In genomic region chr13:56752474-56753191, GRCm38 (mm10) we compare ENCODE assay signal across 8 mouse cellular contexts. TPM values are rescaled to one million over a fixed set of nuclear protein-coding genes. Genes with fewer than 3 reads are reported as not detected.
DNase-seq lines count a peak whose midpoint lies in the region; ATAC-seq and TF ChIP-seq lines count a peak whose summit lies in the region.

No protein-coding gene starts in this region.

- peak overlapping the region; percentile 41 for H3K4me3 ChIP-seq in lung, postnatal 0 days (ENCODE audit: low read depth, low read length)
- H3K4me3 ChIP-seq in embryonic facial prominence, embryonic 14.5 days (ENCODE audit: low read depth, low read length): peak overlapping the region; percentile 52
- H3K4me3 ChIP-seq in intestine, postnatal 0 days (ENCODE audit: low read depth, low read length): peak overlapping the region; percentile 41
- H3K4me3 ChIP-seq in neural tube, embryonic 13.5 days: peak overlapping the region; percentile 45

- H3K9me3 ChIP-seq in lung, postnatal 0 days (ENCODE audit: low read length): no peaks in the 10 kb centered on the region
- no peaks in the 10 kb centered on the region for H3K9me3 ChIP-seq in embryonic facial prominence, embryonic 14.5 days (ENCODE audit: control insufficient read depth, low read length)
- H3K9me3 ChIP-seq in intestine, postnatal 0 days (ENCODE audit: control insufficient read depth): no peaks in the 10 kb centered on the region
- no peaks in the 10 kb centered on the region for H3K9me3 ChIP-seq in neural tube, embryonic 13.5 days

- ATAC-seq in lung, postnatal 0 days: no peak
- ATAC-seq in embryonic facial prominence, embryonic 14.5 days (ENCODE audit: low read depth): no peak
- ATAC-seq in intestine, postnatal 0 days: no peak
- no peak; the same call in 1 of the 2 replicates for ATAC-seq in neural tube, embryonic 13.5 days (ENCODE audit: low read depth)

- no peaks in the 10 kb centered on the region for H3K36me3 ChIP-seq in lung, postnatal 0 days (ENCODE audit: insufficient read depth, low read length)
- H3K36me3 ChIP-seq in embryonic facial prominence, embryonic 14.5 days (ENCODE audit: control insufficient read depth, insufficient read depth, low read length): no peaks in the 10 kb centered on the region
- no peaks in the 10 kb centered on the region for H3K36me3 ChIP-seq in intestine, postnatal 0 days (ENCODE audit: control insufficient read depth, insufficient read depth)
- no peaks in the 10 kb centered on the region for H3K36me3 ChIP-seq in neural tube, embryonic 13.5 days

- TF ChIP-seq EP300 in lung, postnatal 0 days (IDR thresholded peaks at IDR 0.05): no peak

- H3K4me2 ChIP-seq in lung, postnatal 0 days (replicated peaks; ENCODE audit: low read depth, low read length): peak overlapping the region; percentile 73
- peak overlapping the region; percentile 98 for H3K4me2 ChIP-seq in embryonic facial prominence, embryonic 14.5 days (ENCODE audit: low read depth, low read length)
- H3K4me2 ChIP-seq in intestine, postnatal 0 days (replicated peaks; ENCODE audit: low read depth): peak overlapping the region; percentile 65
- H3K4me2 ChIP-seq in neural tube, embryonic 13.5 days: peak overlapping the region; percentile 87

- no peak for TF ChIP-seq CTCF in lung, postnatal 0 days (IDR thresholded peaks at IDR 0.05)
- TF ChIP-seq CTCF in intestine, postnatal 0 days (IDR thresholded peaks at IDR 0.05; ENCODE audit: low read depth): no peak

- 2% methylated on average over 40 of the region's 41 CpGs for WGBS in lung, postnatal 0 days
- WGBS in embryonic facial prominence, embryonic 14.5 days: 0% methylated on average over 33 of the region's 41 CpGs
- 3% methylated on average over 41 of the region's 41 CpGs for WGBS in intestine, postnatal 0 days
- WGBS in neural tube, embryonic 13.5 days: under 1% methylated on average over 41 of the region's 41 CpGs

- DNase-seq in lung, postnatal 0 days (ENCODE audit: low spot score): no peak
- no peak for DNase-seq in lung, postnatal 14 days
- peak; percentile 66 for DNase-seq in embryonic facial prominence, embryonic 14.5 days (ENCODE audit: low spot score)
- no peak for DNase-seq in urinary bladder, postnatal 25 days (ENCODE audit: low spot score)
- no peak for DNase-seq in right cerebral cortex, postnatal 14 days
- no peak for DNase-seq in cerebellum, adult 9-10 months

- no peak overlapping the region for H3K27ac ChIP-seq in lung, postnatal 0 days (ENCODE audit: low read length)
- no peak overlapping the region for H3K27ac ChIP-seq in embryonic facial prominence, embryonic 14.5 days (replicated peaks; ENCODE audit: low read depth, low read length)
- no peak overlapping the region for H3K27ac ChIP-seq in intestine, postnatal 0 days (ENCODE audit: low read depth, low read length)
- H3K27ac ChIP-seq in neural tube, embryonic 13.5 days (replicated peaks): no peak overlapping the region

- H3K9ac ChIP-seq in lung, postnatal 0 days (replicated peaks; ENCODE audit: low read depth): no peak overlapping the region
- H3K9ac ChIP-seq in embryonic facial prominence, embryonic 14.5 days (ENCODE audit: low read depth, low read length): peak overlapping the region; percentile 65
- no peak overlapping the region for H3K9ac ChIP-seq in intestine, postnatal 0 days (ENCODE audit: low read depth, low read length)
- H3K9ac ChIP-seq in neural tube, embryonic 13.5 days: peak overlapping the region; percentile 62

- peaks cover 25% of the 10 kb centered on the region for H3K4me1 ChIP-seq in lung, postnatal 0 days (ENCODE audit: insufficient read depth, low read depth, low read length)
- peaks cover 18% of the 10 kb centered on the region for H3K4me1 ChIP-seq in embryonic facial prominence, embryonic 14.5 days (ENCODE audit: control insufficient read depth, insufficient read depth, low read length)
- 0 out of 2 replicates have a peak, but pooled peaks cover 4% of the 10 kb centered on the region for H3K4me1 ChIP-seq in intestine, postnatal 0 days (replicated peaks; ENCODE audit: control insufficient read depth, insufficient read depth, low read length)
- H3K4me1 ChIP-seq in neural tube, embryonic 13.5 days (replicated peaks): peaks cover 22% of the 10 kb centered on the region

- peaks cover 26% of the 10 kb centered on the region for H3K27me3 ChIP-seq in lung, postnatal 0 days (replicated peaks; ENCODE audit: insufficient read depth, low read length)
- peaks cover 49% of the 10 kb centered on the region for H3K27me3 ChIP-seq in embryonic facial prominence, embryonic 14.5 days (replicated peaks; ENCODE audit: control insufficient read depth, insufficient read depth, low read length)
- H3K27me3 ChIP-seq in intestine, postnatal 0 days (replicated peaks; ENCODE audit: control insufficient read depth, insufficient read depth, low read length): peaks cover 39% of the 10 kb centered on the region
- H3K27me3 ChIP-seq in neural tube, embryonic 13.5 days: peaks cover 64% of the 10 kb centered on the region

RNA-seq across cellular contexts. Expression of gene Gm45623, which starts 1.0 kb away (rescaled TPM):
- polyA plus RNA-seq in lung, postnatal 0 days (2015; fragmentation: Nextera tagmentation; extraction: Ambion mirVana): 0.44 and 0.55 TPM in 2 replicates
- 0.49 and 0.79 TPM in 2 replicates for polyA plus RNA-seq in embryonic facial prominence, embryonic 14.5 days (2014; fragmentation: Nextera tagmentation; extraction: Ambion mirVana)
- 0.13 TPM in 1 of 2 replicates, not detected in the other for polyA plus RNA-seq in intestine, postnatal 0 days (2015; fragmentation: Nextera tagmentation; extraction: Ambion mirVana)
- polyA plus RNA-seq in neural tube, embryonic 13.5 days (2015; fragmentation: Nextera tagmentation; extraction: Ambion mirVana): 1.0 and 1.6 TPM in 2 replicates

RNA-seq across cellular contexts. Expression of gene Smad5, which starts 49.8 kb away (rescaled TPM):
- 16.6 and 16.9 TPM in 2 replicates for polyA plus RNA-seq in lung, postnatal 0 days (2015; fragmentation: Nextera tagmentation; extraction: Ambion mirVana)
- 45.3 and 45.9 TPM in 2 replicates for polyA plus RNA-seq in embryonic facial prominence, embryonic 14.5 days (2014; fragmentation: Nextera tagmentation; extraction: Ambion mirVana)
- 8.5 and 11.9 TPM in 2 replicates for polyA plus RNA-seq in intestine, postnatal 0 days (2015; fragmentation: Nextera tagmentation; extraction: Ambion mirVana)
- 22.7 and 25.7 TPM in 2 replicates for polyA plus RNA-seq in neural tube, embryonic 13.5 days (2015; fragmentation: Nextera tagmentation; extraction: Ambion mirVana)

Comparison
In these comparisons a context has a peak if more than half of its experiments do, and no peak if none do; other contexts are left out.
1. H3K9ac ChIP-seq: peak in embryonic facial prominence, embryonic 14.5 days (single experiment) and neural tube, embryonic 13.5 days (single experiment); none in lung, postnatal 0 days (single experiment) and intestine, postnatal 0 days (single experiment).
2. Peak in every context shown above with its lines, with median percentiles within 50 percentile points of each other: H3K4me2 ChIP-seq and H3K4me3 ChIP-seq.